Mouse (Mus musculus) megakaryocyte, embryonic 14.5 days (primary cell): ENCODE measurements around the gene Zfp580.

Source experiments
- FLI1 ChIP-seq: IDR thresholded peaks from 2 replicates; pipeline ENCODE4 v1.6.1; 2012; ENCODE audit warnings: low read length, inconsistent platforms, mixed read lengths
- GATA1 ChIP-seq: IDR thresholded peaks from 3 replicates; pipeline ENCODE4 v1.6.1; 2012; ENCODE audit warnings: mixed read lengths, low read length, inconsistent platforms, borderline replicate concordance

DNA sequence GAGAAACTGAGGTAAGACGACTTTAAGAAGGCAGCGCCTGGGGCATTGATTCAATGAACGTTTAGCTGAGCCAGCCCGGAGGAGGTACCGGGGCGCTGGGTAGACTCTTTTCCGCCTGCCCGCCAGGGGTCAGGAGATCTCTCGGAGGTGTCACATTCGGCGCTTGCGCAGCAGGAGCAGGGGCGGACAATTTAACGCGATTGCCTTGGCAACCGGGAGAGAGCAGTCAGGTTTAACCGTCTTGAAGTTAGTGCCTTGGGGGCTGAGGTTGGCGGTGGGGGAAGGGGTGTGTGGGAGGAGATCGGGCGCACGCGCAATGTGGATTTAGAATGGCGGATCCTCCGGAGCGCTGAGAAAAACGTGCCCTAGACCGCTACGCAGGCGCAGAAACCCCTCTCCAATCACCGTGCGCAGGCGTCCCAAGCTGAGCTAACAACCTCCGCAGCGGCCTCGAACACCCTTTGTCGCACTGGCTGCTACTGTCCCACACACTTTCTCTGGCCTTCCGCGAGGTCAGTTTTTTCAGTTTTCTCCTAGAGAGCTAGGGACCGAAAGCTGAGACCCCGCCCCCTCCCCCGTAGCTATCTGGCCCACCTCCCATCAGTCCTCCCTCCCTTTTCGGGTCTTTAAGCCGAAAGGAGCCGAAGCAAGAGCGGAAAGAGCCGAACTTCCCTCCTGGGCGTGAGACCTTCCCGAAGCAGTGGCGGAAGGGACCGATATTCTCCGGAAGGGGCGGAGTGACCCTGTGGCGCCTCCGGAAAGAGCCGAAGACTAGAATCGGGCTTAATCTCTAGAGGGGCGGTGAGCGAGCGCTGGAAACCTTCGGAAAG lies 9.8 kb downstream of the Zfp580 start:
- TF ChIP-seq GATA1 = no peak
- no peak for TF ChIP-seq FLI1
